Mouse (Mus musculus): ENCODE data around the gene Slc25a41.

GRCm38 (mm10) chr17:57066908-57067307, 25.5 kb upstream of the Slc25a41 start:
- TF ChIP-seq POLR2A (IDR thresholded peaks at IDR 0.05; ENCODE audit: low read depth, low read length): no peak
- TF ChIP-seq CTCF (IDR thresholded peaks at IDR 0.05; ENCODE audit: borderline replicate concordance, insufficient read depth, low read length): no peak
